Mouse (Mus musculus): ENCODE results near the gene Ank3. TPM values are rescaled to one million over a fixed set of nuclear protein-coding genes. Genes with fewer than 3 reads are reported as not detected.

The Ank3 gene
- polyA plus RNA-seq, 1 experiment from 2014 or later = 30.3 TPM

DNA sequence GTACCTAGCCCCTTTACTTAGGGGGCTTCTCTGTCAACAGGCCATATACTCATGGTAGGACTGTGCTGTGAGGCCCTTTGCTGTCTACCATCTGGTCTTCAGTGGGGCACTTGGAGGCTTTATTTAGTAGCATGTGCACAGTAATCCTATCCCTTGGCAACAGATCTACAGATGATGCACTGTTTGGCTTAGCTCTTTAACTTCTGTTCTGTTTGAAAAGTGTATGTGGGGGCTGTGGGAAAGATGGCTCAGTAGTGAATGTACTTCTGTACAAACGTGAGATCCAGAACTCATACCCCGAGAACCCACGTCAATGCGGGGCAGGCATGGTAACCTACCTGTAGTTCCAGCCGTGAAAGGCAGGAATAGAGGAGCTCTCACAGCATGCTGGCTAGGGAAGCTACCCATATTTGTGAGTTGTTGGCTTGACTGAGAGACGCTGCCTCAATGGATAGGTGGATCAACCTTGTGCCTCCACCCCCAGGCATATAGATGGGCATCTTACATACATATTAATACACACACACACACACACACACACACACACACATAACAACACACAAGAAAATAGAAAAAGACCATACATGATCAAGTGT is 86.7 kb downstream of the Ank3 start:
- no peaks in the 10 kb centered on the region for H3K36me3 ChIP-seq
- no peaks in the 10 kb centered on the region for H3K27me3 ChIP-seq
- 88% methylated on average over 6 of the region's 6 CpGs for WGBS
- H3K4me2 ChIP-seq = no peak overlapping the region
- 0 out of 2 replicates have a peak, but pooled peaks cover 3% of the 10 kb centered on the region for H3K9me3 ChIP-seq
- no peak for ATAC-seq (ENCODE audit: insufficient number of reproducible peaks, insufficient read depth, low FRiP score, low TSS enrichment, low read depth)
- no peak overlapping the region for H3K27ac ChIP-seq
- no peak overlapping the region for H3K4me3 ChIP-seq
- H3K9ac ChIP-seq = no peak overlapping the region
- no peaks in the 10 kb centered on the region for H3K4me1 ChIP-seq

DNA sequence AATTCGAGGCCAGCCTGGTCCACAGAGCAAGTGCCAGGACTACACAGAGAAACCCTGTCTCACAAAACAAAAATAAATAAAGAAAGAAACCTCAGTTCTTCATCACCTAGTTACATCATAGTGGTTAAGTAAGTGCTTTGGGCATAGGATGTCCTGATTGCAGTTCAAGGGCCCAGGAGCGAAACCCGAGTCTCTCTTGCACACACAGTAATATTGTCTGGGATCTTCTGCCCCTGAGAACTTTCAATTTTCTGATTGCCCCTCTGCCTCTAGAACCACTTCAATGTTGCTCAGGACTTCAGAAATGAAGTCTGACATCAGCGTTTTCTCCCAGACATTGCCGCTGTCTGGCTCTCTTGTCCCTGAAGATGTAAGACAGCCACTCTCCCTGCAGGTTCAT is 91.6 kb downstream of the Ank3 start:
- Histone ChIP-seq H3K4me2 (no peak overlapping the region), H3K27me3 (no peaks in the 10 kb centered on the region), H3K9ac (no peak overlapping the region), H3K4me1 (no peaks in the 10 kb centered on the region), H3K4me3 (no peak overlapping the region), H3K36me3 (no peaks in the 10 kb centered on the region), H3K27ac (no peak overlapping the region), H3K9me3 (no peaks in the 10 kb centered on the region)
- no peak for ATAC-seq (ENCODE audit: insufficient number of reproducible peaks, insufficient read depth, low FRiP score, low TSS enrichment, low read depth)
- 76% methylated on average over 5 of the region's 5 CpGs for WGBS

DNA sequence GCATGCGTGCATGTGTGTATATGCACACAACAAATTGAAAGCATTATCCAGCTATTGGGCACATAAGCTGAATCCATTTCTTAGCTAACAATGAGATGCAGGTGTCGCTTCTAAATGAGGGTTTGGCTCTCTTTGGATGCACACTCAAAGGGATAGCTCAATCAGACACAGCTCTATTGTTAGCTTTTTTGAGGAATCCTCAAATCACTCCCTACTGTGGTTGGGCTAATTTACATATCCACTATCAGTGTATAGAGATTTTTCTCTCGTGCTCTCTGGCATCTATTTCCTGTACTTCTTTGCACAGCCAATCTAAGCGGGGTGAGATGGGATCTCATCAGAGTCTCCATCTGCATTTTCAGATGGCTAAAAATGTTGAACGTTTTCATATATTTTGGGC is 93.4 kb downstream of the Ank3 start:
- H3K9ac ChIP-seq = no peak overlapping the region
- no peaks in the 10 kb centered on the region for H3K9me3 ChIP-seq
- H3K27me3 ChIP-seq = no peaks in the 10 kb centered on the region
- no peaks in the 10 kb centered on the region for H3K4me1 ChIP-seq
- no peak for ATAC-seq (ENCODE audit: insufficient number of reproducible peaks, insufficient read depth, low FRiP score, low TSS enrichment, low read depth)
- H3K27ac ChIP-seq = no peak overlapping the region
- 82% methylated on average over 5 of the region's 5 CpGs for WGBS
- H3K36me3 ChIP-seq = no peaks in the 10 kb centered on the region
- H3K4me2 ChIP-seq = no peak overlapping the region
- H3K4me3 ChIP-seq = no peak overlapping the region

- no peak for ATAC-seq (ENCODE audit: insufficient number of reproducible peaks, insufficient read depth, low FRiP score, low TSS enrichment, low read depth)
- Histone ChIP-seq H3K4me1 (peaks cover 8% of the 10 kb centered on the region), H3K36me3 (no peaks in the 10 kb centered on the region), H3K9ac (no peak overlapping the region), H3K27ac (no peak overlapping the region), H3K27me3 (no peaks in the 10 kb centered on the region), H3K9me3 (no peaks in the 10 kb centered on the region), H3K4me3 (no peak overlapping the region), H3K4me2 (no peak overlapping the region)
- WGBS = 91% methylated on average over 17 of the region's 17 CpGs
Measured at GRCm38 (mm10) chr10:69497382-69497781, 98.8 kb downstream of the Ank3 start.

GRCm38 (mm10) chr10:69500171-69500860 is 101.7 kb downstream of the Ank3 start:
- ATAC-seq (ENCODE audit: insufficient number of reproducible peaks, insufficient read depth, low FRiP score, low TSS enrichment, low read depth) = no peak
- Histone ChIP-seq H3K4me1 (peaks cover 8% of the 10 kb centered on the region), H3K9ac (no peak overlapping the region), H3K36me3 (no peaks in the 10 kb centered on the region), H3K9me3 (no peaks in the 10 kb centered on the region), H3K27ac (no peak overlapping the region), H3K27me3 (no peaks in the 10 kb centered on the region), H3K4me3 (no peak overlapping the region), H3K4me2 (no peak overlapping the region)
- 38% methylated on average over 11 of the region's 11 CpGs for WGBS

- no peak overlapping the region for H3K27ac ChIP-seq
- no peak overlapping the region for H3K4me2 ChIP-seq
- no peaks in the 10 kb centered on the region for H3K9me3 ChIP-seq
- H3K4me1 ChIP-seq = peaks cover 8% of the 10 kb centered on the region
- H3K4me3 ChIP-seq = no peak overlapping the region
- H3K9ac ChIP-seq = no peak overlapping the region
- 84% methylated on average over 4 of the region's 4 CpGs for WGBS
- ATAC-seq (ENCODE audit: insufficient number of reproducible peaks, insufficient read depth, low FRiP score, low TSS enrichment, low read depth) = no peak
- H3K36me3 ChIP-seq = no peaks in the 10 kb centered on the region
- no peaks in the 10 kb centered on the region for H3K27me3 ChIP-seq
Measured at GRCm38 (mm10) chr10:69503791-69504190, 105.2 kb downstream of the Ank3 start.

GRCm38 (mm10) chr10:69507719-69508118 is 109.1 kb downstream of the Ank3 start:
- Histone ChIP-seq H3K36me3 (no peaks in the 10 kb centered on the region), H3K4me2 (no peak overlapping the region), H3K4me1 (no peaks in the 10 kb centered on the region), H3K9ac (no peak overlapping the region), H3K27ac (no peak overlapping the region), H3K4me3 (no peak overlapping the region), H3K9me3 (no peaks in the 10 kb centered on the region), H3K27me3 (no peaks in the 10 kb centered on the region)
- WGBS = 88% methylated on average over 8 of the region's 8 CpGs
- no peak for ATAC-seq (ENCODE audit: insufficient number of reproducible peaks, insufficient read depth, low FRiP score, low TSS enrichment, low read depth)

GRCm38 (mm10) chr10:69510392-69510791 is 111.8 kb downstream of the Ank3 start:
- Histone ChIP-seq H3K27me3 (no peaks in the 10 kb centered on the region), H3K4me1 (no peaks in the 10 kb centered on the region), H3K36me3 (no peaks in the 10 kb centered on the region), H3K9ac (no peak overlapping the region), H3K4me2 (no peak overlapping the region), H3K4me3 (no peak overlapping the region), H3K27ac (no peak overlapping the region), H3K9me3 (no peaks in the 10 kb centered on the region)
- ATAC-seq (ENCODE audit: insufficient number of reproducible peaks, insufficient read depth, low FRiP score, low TSS enrichment, low read depth) = no peak
- 84% methylated on average over 8 of the region's 8 CpGs for WGBS

DNA sequence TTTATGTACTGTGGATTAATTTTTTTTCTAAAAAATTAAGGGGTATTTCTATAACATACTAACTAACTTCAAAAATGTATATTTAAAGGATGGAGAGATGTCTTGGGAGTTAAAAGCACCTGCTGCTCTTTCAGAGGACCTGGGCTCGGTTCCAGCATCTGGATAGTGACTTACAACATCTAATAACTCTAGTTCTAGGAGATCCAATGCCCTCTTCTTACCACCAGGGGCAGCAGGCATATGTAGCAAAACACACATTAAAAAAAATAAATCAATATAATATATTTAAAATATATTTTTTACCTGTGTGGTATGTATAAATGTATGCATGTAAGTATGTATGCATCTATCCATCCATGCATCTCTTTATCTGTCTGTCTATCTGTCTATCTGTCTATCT is 112.7 kb downstream of the Ank3 start:
- no peak overlapping the region for H3K4me2 ChIP-seq
- H3K36me3 ChIP-seq = no peaks in the 10 kb centered on the region
- no peaks in the 10 kb centered on the region for H3K4me1 ChIP-seq
- 78% methylated on average over 1 of the region's 1 CpGs for WGBS
- no peak for ATAC-seq (ENCODE audit: insufficient number of reproducible peaks, insufficient read depth, low FRiP score, low TSS enrichment, low read depth)
- no peaks in the 10 kb centered on the region for H3K27me3 ChIP-seq
- H3K4me3 ChIP-seq = no peak overlapping the region
- H3K9ac ChIP-seq = no peak overlapping the region
- no peaks in the 10 kb centered on the region for H3K9me3 ChIP-seq
- no peak overlapping the region for H3K27ac ChIP-seq

DNA sequence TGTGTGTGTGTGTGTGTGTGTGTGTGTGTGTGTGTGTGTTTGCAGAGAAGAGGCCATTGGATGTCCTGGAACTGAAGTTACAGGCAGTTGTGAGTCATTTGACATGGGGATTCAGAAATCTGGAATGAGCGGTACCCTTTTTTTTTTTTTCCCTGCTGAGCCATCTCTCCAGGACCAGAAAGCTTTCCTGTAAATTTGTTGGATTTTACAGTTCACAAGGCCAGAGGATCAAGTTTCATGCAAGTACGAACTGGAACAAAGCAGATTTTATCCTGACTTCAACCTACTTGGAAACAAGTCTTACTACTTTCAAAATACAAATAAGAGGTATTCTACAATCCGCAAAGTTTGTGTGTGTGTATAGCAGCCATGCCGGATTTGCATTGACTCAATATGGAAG is 123.4 kb downstream of the Ank3 start:
- ATAC-seq (ENCODE audit: insufficient number of reproducible peaks, insufficient read depth, low FRiP score, low TSS enrichment, low read depth) = no peak
- no peak overlapping the region for H3K4me2 ChIP-seq
- H3K36me3 ChIP-seq = no peaks in the 10 kb centered on the region
- 28% methylated on average over 4 of the region's 4 CpGs for WGBS
- no peak overlapping the region for H3K4me3 ChIP-seq
- peak overlapping the region; percentile 29 for H3K27ac ChIP-seq
- no peaks in the 10 kb centered on the region for H3K9me3 ChIP-seq
- peaks cover 3% of the 10 kb centered on the region; the same call in 1 of the 2 replicates for H3K4me1 ChIP-seq
- H3K27me3 ChIP-seq = no peaks in the 10 kb centered on the region
- H3K9ac ChIP-seq = no peak overlapping the region

DNA sequence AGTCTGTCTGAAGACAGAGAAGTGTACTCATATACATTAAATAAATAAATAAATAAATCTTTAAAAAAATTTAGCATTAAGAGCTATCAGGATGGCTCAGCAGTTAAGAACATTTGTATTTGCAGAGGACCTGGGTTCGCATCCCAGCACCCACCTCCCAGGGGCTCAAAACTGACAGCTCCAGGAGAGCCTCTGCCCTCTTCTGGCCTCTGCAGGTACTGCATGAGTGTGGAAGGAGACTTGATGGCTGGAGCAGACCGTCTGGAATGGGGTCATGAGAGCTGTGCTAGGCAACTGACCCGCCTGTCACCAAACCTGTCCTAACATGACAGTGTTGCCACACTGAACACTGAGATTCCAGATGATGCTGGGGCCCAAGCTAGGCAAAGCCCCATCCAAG is 124.6 kb downstream of the Ank3 start:
- no peak for ATAC-seq (ENCODE audit: insufficient number of reproducible peaks, insufficient read depth, low FRiP score, low TSS enrichment, low read depth)
- no peaks in the 10 kb centered on the region for H3K9me3 ChIP-seq
- no peak overlapping the region for H3K4me2 ChIP-seq
- no peaks in the 10 kb centered on the region for H3K27me3 ChIP-seq
- no peaks in the 10 kb centered on the region for H3K36me3 ChIP-seq
- WGBS = 75% methylated on average over 3 of the region's 3 CpGs
- no peak overlapping the region for H3K9ac ChIP-seq
- peaks cover 3% of the 10 kb centered on the region; the same call in 1 of the 2 replicates for H3K4me1 ChIP-seq
- no peak overlapping the region for H3K27ac ChIP-seq
- H3K4me3 ChIP-seq = no peak overlapping the region

DNA sequence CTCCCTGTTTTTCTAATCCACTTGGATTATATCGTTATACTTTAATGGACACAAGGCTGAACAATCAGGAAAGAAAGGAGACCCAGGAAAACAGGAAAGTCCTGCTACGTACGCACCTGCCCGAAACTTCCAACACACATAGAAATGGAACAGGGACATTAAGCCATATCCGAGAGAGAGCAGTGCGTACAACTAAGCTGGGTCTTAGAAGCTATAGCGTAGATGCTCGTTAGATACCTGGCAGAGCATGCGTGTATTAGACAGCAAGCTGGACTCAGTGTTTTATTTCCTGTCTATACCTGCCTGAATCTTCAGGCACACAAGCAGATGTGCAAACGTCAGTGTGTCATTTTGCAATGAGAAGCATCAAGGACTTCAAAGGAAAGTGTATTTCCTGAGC is 128.7 kb downstream of the Ank3 start:
- H3K36me3 ChIP-seq = no peaks in the 10 kb centered on the region
- WGBS = 72% methylated on average over 10 of the region's 10 CpGs
- H3K27me3 ChIP-seq = no peaks in the 10 kb centered on the region

More for the DNA sequence above, 128.7 kb downstream of the Ank3 start:
- Histone ChIP-seq H3K27ac (no peak overlapping the region), H3K9ac (no peak overlapping the region), H3K9me3 (no peaks in the 10 kb centered on the region), H3K4me3 (no peak overlapping the region), H3K4me1 (peaks cover 7% of the 10 kb centered on the region), H3K4me2 (peak overlapping the region; percentile 9; the same call in 1 of the 2 replicates)
- peak; percentile 49; the same call in 1 of the 2 replicates for ATAC-seq (ENCODE audit: insufficient number of reproducible peaks, insufficient read depth, low FRiP score, low TSS enrichment, low read depth)
